Mouse (Mus musculus): ENCODE results near the gene Fgfrl1. TPM values are rescaled to one million over a fixed set of nuclear protein-coding genes. Genes with fewer than 3 reads are reported as not detected.

The Fgfrl1 gene
- 4.0 and 5.3 TPM in 2 replicates for polyA plus RNA-seq (2015; fragmentation: Nextera tagmentation; extraction: Ambion mirVana)

DNA sequence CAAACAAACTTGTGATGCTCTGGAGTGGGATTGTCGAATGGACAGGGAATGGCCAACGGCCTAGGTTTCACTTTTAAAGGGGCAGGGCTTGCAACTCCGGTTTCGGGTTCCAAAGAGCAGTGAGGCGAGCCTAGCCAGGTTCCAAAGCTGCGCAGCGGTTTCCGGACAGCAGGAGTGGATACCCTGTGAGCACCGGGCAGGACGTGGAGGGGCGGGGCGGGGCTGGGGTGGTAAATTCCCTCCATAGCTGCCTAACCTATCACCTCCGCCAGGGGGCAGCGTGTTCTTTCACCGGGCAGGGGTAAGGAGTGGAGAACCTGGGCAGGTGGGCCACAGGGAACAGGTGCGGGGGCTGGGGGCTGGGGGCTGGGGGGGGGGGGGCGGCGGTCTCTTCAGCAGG, at the start of gene Fgfrl1:
Fgfrl1 (plus strand) TSS at position 112 of the 400 bp plus-strand sequence.
- 5% methylated on average over 18 of the region's 18 CpGs for WGBS
- Histone ChIP-seq H3K27ac (no peak within 1 kb of the TSS), H3K4me1 (replicated peaks) (peaks cover 28% of the 10 kb centered on the region), H3K9ac (replicated peaks) (0 out of 2 replicates have a peak within 1 kb of the TSS, but pooled peaks have one; percentile 23), H3K9me3 (no peaks in the 10 kb centered on the region), H3K36me3 (no peaks in the 10 kb centered on the region), H3K27me3 (peaks cover 24% of the 10 kb centered on the region), H3K4me2 (replicated peaks) (peak within 1 kb of the TSS; percentile 96), H3K4me3 (replicated peaks) (peak within 1 kb of the TSS; percentile 80)
- no peak for ATAC-seq

DNA sequence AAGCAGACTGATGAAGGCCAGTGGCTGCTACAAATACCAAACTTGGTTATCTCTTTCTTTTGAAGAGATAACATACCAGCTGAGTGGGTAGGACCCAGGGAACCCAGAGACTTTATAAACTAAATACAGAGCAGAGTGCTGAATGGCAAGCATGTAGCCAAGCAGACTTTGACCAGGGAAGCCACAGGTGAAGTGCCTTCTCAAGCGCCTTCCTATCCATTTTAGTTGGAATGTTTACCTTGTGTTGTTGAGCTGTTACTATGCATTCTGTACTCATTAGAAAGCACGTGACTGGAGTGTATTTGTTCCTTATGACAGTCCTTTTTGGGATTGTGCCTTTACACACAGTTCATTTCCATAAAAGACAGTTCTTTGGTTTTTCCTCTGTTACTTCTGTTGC, 48.5 kb upstream of the Fgfrl1 start:
- Histone ChIP-seq H3K4me3 (replicated peaks) (no peak overlapping the region), H3K27ac (no peak overlapping the region), H3K4me1 (replicated peaks) (no peaks in the 10 kb centered on the region), H3K9ac (replicated peaks) (no peak overlapping the region), H3K36me3 (peaks cover 60% of the 10 kb centered on the region), H3K9me3 (no peaks in the 10 kb centered on the region), H3K27me3 (no peaks in the 10 kb centered on the region), H3K4me2 (replicated peaks) (no peak overlapping the region)
- WGBS: 84% methylated on average over 2 of the region's 2 CpGs
- ATAC-seq: no peak

DNA sequence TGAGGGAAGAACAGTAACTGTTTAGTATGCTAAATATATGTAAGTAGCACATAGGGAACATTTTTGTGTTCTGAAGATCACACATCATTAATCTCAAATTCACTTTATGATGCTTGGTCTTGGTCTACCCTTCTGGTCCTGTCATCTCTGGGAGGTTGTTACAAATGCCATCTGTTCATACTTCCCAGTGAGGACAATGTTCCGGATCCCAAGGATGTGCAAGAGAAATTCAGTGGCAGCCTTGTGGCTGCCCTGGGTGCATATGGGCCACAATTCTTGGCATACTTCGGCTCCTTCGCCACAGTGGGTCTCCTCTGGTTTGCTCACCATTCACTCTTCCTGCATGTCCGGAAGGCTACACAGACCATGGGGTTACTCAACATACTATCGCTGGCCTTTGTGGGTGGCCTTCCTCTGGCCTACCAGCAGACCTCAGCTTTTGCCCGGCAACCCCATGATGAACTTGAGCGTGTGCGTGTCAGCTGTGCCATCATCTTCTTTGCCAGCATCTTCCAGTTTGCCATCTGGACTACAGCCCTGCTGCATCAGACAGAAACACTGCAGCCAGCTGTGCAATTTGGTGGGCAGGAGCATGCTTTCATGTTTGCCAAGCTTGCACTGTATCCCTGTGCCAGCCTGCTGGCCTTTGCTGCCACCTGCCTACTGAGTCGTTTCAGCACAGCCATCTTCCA, 46.4 kb upstream of the Fgfrl1 start:
- Histone ChIP-seq H3K27me3 (no peaks in the 10 kb centered on the region), H3K9ac (replicated peaks) (no peak overlapping the region), H3K9me3 (no peaks in the 10 kb centered on the region), H3K4me2 (replicated peaks) (no peak overlapping the region), H3K4me3 (replicated peaks) (no peak overlapping the region), H3K36me3 (peaks cover 82% of the 10 kb centered on the region), H3K27ac (no peak overlapping the region), H3K4me1 (replicated peaks) (no peaks in the 10 kb centered on the region)
- WGBS: 93% methylated on average over 9 of the region's 9 CpGs
- ATAC-seq: no peak

DNA sequence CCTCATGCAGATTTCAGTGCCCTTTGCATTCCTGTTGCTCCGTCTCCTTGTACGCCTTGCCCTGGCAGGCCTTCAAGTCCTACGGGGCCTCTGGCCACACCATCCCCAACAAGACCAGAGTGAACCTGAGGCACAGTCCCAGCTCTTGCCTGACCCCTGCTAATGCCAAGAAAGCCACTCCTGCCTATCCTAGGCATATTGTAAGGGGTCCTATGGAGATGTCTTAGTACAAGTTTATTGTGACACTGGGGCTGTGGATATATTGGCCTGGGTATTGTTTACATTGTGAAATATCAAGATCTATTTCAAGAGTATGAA, 45.9 kb upstream of the Fgfrl1 start:
- Histone ChIP-seq H3K36me3 (peaks cover 83% of the 10 kb centered on the region), H3K9me3 (no peaks in the 10 kb centered on the region), H3K27me3 (no peaks in the 10 kb centered on the region), H3K27ac (no peak overlapping the region), H3K4me1 (replicated peaks) (no peaks in the 10 kb centered on the region), H3K9ac (replicated peaks) (no peak overlapping the region), H3K4me2 (replicated peaks) (no peak overlapping the region), H3K4me3 (replicated peaks) (no peak overlapping the region)
- ATAC-seq: no peak
- 90% methylated on average over 3 of the region's 3 CpGs for WGBS

DNA sequence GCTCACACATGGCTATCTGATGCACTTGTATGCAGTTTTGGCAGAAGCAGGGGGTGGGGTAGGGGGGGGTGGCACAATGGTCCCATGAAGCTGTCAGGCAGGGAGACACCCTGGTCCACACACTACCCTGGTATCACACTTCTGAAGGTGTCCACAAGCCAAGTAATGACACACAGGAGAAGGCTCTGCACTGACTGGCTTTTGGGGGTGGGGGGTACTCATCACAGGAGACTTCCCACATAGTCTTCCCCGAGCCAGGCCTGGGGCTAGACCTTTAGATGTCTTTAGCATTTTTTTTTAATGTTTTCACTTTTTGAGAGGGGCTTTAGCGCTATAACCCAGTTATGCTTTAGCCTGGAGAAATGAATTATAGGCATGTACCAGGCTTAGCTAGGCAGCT, 44.9 kb upstream of the Fgfrl1 start:
- WGBS: 89% methylated on average over 2 of the region's 2 CpGs
- ATAC-seq: no peak
- no peak overlapping the region for H3K4me2 ChIP-seq (replicated peaks)

DNA sequence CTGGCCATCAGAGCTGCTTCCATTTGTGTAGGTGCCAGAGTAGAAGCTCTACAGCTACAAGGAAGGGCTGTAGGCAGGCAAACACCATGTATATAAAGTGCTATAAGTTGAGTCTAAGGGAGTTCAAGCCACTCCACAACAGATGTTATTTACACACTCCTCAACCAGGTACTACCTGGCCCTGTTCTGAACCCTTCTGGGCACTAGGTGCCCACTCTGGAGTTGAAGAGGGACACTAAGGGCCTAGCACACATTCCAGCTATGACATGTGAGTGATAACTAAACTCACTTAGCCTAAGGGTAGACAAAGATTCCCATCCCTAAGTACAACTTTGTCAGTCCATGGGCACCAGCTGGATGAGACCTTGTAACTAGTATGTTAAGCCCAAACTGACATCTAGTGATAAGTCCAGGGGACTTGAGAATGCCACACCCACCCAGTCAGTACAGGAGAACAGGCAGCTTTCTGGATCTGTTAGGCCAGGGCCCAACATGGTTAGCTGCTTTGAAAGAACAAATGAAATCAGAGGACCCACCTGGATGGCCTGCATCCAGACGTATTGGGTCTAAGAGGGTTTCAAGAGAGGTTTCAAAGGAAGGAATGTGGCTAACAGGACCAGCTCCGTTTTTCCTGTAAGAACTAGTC, 44.2 kb upstream of the Fgfrl1 start:
- no peak overlapping the region for H3K4me2 ChIP-seq (replicated peaks)
- H3K9me3 ChIP-seq: no peaks in the 10 kb centered on the region
- no peak overlapping the region for H3K27ac ChIP-seq
- ATAC-seq: no peak
- H3K27me3 ChIP-seq: no peaks in the 10 kb centered on the region
- H3K9ac ChIP-seq (replicated peaks): no peak overlapping the region
- peaks cover 89% of the 10 kb centered on the region for H3K36me3 ChIP-seq
- no peaks in the 10 kb centered on the region for H3K4me1 ChIP-seq (replicated peaks)
- 89% methylated on average over 2 of the region's 2 CpGs for WGBS
- no peak overlapping the region for H3K4me3 ChIP-seq (replicated peaks)

More for the DNA sequence above, 44.9 kb upstream of the Fgfrl1 start:
- H3K9ac ChIP-seq (replicated peaks): no peak overlapping the region
- no peaks in the 10 kb centered on the region for H3K27me3 ChIP-seq
- H3K4me3 ChIP-seq (replicated peaks): no peak overlapping the region
- no peaks in the 10 kb centered on the region for H3K9me3 ChIP-seq
- no peak overlapping the region for H3K27ac ChIP-seq
- peaks cover 89% of the 10 kb centered on the region for H3K36me3 ChIP-seq
- H3K4me1 ChIP-seq (replicated peaks): no peaks in the 10 kb centered on the region

DNA sequence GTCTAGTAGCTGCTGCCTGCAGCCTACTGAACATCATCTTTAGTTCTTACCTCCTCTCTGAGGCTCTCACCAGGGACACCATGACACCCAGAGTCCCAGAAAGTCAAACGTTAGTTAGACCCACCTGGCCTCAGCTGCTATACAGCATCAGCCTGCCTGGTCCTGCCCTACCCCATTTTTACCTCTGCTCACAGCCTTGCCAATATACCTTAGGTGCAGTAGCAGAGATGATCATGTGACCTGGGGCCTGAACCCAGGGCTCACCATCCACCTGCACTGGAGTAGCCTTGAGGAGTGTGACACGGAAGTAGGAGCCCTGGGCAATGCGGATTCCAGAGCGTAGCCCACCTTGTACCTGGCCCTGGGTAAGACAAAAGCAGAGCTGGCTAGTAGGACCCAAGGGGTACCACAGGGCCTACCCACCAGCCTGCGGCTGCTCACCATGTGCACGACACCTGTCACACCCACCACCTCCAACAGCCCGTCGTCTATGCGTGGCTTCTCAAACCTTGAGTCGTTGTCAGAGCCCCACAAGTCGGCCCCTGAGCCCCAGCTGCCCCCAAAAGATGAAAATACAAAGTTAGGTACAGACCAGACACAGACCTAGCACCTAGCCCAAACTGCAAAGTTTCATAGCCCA, 43.1 kb upstream of the Fgfrl1 start:
- no peaks in the 10 kb centered on the region for H3K9me3 ChIP-seq
- no peak overlapping the region for H3K9ac ChIP-seq (replicated peaks)
- peaks cover 91% of the 10 kb centered on the region for H3K36me3 ChIP-seq
- no peak overlapping the region for H3K27ac ChIP-seq
- no peaks in the 10 kb centered on the region for H3K27me3 ChIP-seq
- H3K4me2 ChIP-seq (replicated peaks): no peak overlapping the region
- H3K4me1 ChIP-seq (replicated peaks): no peaks in the 10 kb centered on the region
- no peak overlapping the region for H3K4me3 ChIP-seq (replicated peaks)
- 95% methylated on average over 11 of the region's 11 CpGs for WGBS
- no peak for ATAC-seq

DNA sequence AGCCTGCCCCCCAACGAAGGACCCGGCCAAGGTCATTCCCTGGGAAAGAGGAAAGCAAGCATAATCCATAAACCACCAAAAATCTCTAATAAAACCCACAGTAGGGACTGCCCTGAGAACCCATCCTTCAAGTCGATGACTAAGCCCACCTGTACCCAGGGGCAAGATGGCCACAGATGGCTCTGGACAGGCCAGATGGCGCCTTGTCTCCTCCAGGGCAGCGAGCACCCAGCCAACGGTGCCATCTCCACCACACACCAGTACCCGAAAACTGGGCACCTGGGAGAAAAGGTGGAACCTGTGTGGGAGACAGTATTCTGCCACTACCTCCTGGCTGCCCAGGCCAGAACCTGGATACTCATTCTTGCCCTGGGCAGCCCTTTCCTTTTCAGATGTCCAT, 41.8 kb upstream of the Fgfrl1 start:
- ATAC-seq: no peak
- peaks cover 93% of the 10 kb centered on the region for H3K36me3 ChIP-seq
- H3K27ac ChIP-seq: no peak overlapping the region
- no peak overlapping the region for H3K4me2 ChIP-seq (replicated peaks)
- H3K9ac ChIP-seq (replicated peaks): no peak overlapping the region
- H3K27me3 ChIP-seq: no peaks in the 10 kb centered on the region
- no peaks in the 10 kb centered on the region for H3K9me3 ChIP-seq
- no peak overlapping the region for H3K4me3 ChIP-seq (replicated peaks)
- H3K4me1 ChIP-seq (replicated peaks): no peaks in the 10 kb centered on the region
- 91% methylated on average over 7 of the region's 7 CpGs for WGBS

DNA sequence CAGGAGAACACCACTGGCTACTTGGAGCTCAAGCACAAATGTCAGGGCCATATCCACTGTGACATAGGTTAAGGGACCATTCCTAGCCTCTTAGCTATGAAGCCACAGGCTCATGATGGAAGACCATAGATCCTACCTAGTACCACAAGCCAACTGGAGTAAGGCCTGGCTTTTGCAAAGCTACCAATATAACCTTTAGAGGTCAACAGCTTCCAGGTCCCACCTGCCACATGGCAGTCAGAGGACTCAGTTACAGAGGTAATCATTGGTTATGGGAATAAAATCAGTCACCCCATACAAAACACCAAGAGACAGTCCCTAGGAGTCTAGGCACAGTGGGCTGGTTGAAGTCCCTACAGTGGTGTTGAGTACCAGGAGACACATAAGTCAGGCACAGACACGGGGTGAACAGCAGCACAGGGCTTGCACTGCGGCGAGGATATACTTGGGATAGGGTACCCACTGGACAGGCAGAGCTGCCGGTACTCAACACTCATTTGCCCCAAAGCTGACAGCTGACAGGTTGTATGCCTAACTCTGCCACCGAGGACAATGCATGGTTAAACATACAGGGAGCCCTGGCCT, 41.0 kb upstream of the Fgfrl1 start:
- Histone ChIP-seq H3K9me3 (no peaks in the 10 kb centered on the region), H3K4me3 (replicated peaks) (no peak overlapping the region), H3K27me3 (no peaks in the 10 kb centered on the region), H3K27ac (no peak overlapping the region), H3K4me2 (replicated peaks) (no peak overlapping the region), H3K9ac (replicated peaks) (no peak overlapping the region), H3K4me1 (replicated peaks) (no peaks in the 10 kb centered on the region), H3K36me3 (peaks cover 93% of the 10 kb centered on the region)
- ATAC-seq: peak; percentile 8; the same call in 1 of the 2 replicates
- WGBS: 85% methylated on average over 5 of the region's 5 CpGs

DNA sequence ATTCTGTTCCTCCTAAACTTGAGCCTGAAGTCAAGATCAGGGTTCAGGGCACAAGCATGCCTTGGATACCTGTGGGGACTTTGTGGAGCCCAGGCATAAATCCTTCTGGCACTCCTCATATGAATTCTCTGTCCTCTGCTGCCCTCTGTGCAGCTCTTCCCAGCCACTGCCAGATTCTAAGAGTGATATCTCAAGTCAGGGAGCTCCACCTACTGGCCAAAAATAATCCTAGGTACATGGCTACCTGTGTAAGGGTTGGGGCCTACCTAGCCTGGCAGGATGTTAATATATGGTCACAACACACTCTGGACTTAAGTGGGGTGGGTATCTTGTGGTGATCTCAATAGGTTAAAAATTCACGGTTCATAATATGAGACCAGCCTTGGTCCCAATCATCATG, 40.4 kb upstream of the Fgfrl1 start:
- Histone ChIP-seq H3K4me3 (replicated peaks) (no peak overlapping the region), H3K36me3 (peaks cover 92% of the 10 kb centered on the region), H3K4me2 (replicated peaks) (no peak overlapping the region), H3K27ac (no peak overlapping the region), H3K9me3 (no peaks in the 10 kb centered on the region), H3K9ac (replicated peaks) (no peak overlapping the region), H3K27me3 (no peaks in the 10 kb centered on the region), H3K4me1 (replicated peaks) (no peaks in the 10 kb centered on the region)
- ATAC-seq: peak; percentile 63
- 64% methylated on average over 1 of the region's 1 CpGs for WGBS

DNA sequence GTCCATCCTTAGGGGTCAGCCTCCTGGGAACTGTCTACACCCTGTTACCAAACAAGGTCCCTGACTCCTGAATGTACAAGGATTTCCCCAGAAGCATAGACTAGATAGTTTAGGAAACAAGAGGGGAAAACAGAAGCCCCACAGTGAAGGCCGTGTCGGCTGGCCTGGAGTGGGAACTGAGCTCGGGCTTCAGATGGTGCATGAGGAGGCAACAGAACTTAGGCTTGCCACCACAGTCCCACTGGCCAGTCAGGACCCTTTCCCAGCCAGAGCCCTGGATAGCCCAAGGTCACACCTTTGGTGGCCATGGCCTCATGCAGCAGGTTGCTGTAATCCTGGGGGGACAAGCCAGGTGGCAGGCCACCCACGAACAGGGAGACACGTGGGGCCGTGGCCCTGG, 38.8 kb upstream of the Fgfrl1 start:
- peaks cover 89% of the 10 kb centered on the region for H3K36me3 ChIP-seq
- ATAC-seq: no peak
- no peak overlapping the region for H3K4me2 ChIP-seq (replicated peaks)
- H3K27me3 ChIP-seq: no peaks in the 10 kb centered on the region
- H3K9ac ChIP-seq (replicated peaks): no peak overlapping the region
- no peak overlapping the region for H3K4me3 ChIP-seq (replicated peaks)
- 86% methylated on average over 6 of the region's 6 CpGs for WGBS
- no peaks in the 10 kb centered on the region for H3K9me3 ChIP-seq
- no peak overlapping the region for H3K27ac ChIP-seq
- H3K4me1 ChIP-seq (replicated peaks): peaks cover 7% of the 10 kb centered on the region

DNA sequence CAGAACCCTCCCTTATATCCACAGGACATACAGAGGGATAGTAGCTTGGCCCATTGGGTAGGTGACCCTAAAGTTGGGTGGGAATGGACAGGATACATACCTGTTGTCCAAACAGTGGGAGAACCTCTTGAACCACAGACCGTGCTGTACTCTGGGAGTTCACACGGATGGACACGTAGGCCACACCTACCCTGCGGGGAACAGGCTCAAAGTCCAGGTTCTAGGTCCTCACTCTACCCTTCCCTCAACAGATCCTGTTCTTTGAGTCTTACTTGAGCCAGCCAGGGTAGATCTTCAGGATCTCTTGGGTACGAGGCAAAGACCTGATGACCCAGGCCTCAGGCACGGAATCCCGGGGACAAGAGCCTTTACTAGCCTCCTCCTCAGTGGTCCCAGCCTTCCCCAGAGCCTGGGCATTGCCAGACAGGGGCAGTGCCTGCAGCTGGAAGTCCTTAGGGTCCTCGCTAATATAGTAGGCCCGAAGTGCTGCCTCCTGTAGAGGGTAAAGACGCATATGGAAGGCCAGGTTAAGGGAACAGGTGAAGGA, 37.7 kb upstream of the Fgfrl1 start:
- peaks cover 77% of the 10 kb centered on the region for H3K36me3 ChIP-seq
- 94% methylated on average over 10 of the region's 10 CpGs for WGBS

More for the DNA sequence above, 37.7 kb upstream of the Fgfrl1 start:
- Histone ChIP-seq H3K4me1 (replicated peaks) (peaks cover 19% of the 10 kb centered on the region), H3K4me2 (replicated peaks) (no peak overlapping the region), H3K27ac (no peak overlapping the region), H3K9me3 (no peaks in the 10 kb centered on the region), H3K9ac (replicated peaks) (no peak overlapping the region), H3K4me3 (replicated peaks) (no peak overlapping the region), H3K27me3 (no peaks in the 10 kb centered on the region)
- ATAC-seq: no peak
